ENCODE assay signal across 21 mouse cellular contexts in the genomic region with DNA sequence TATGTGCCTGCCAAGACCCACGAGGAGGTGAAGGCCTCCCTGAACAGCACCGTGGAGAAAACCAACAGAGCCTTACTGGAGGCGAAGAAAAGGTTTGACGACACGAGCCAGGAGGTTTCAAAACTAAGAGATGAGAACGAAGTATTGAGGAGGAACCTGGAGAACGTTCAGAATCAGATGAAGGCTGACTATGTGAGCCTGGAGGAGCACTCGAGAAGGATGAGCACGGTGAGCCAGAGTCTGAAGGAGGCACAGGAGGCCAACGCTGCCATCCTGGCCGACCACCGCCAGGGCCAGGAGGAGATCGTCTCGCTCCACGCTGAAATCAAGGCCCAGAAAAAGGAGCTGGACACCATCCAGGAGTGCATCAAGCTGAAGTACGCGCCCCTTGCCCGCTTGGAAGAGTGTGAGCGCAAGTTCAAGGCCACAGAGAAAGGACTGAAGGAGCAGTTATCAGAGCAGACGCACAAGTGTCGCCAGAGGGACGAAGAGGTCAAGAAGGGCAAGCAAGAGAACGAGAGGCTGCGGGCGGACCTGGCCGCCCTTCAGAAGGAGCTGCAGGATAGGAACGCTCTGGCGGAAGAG.
DNase-seq lines count a peak whose midpoint lies in the region; ATAC-seq and TF ChIP-seq lines count a peak whose summit lies in the region.
"Had no signal": no experiment of that assay in that cellular context is flagged by ENCODE, and none has a peak within 500 bp of the region (broad histone marks: within the 10 kb centered on the region; RNA-seq: fewer than 3 reads in every experiment).

No protein-coding gene starts in this region.

- no peak overlapping the region for H3K9ac ChIP-seq in kidney, embryonic 15.5 days
- H3K9ac ChIP-seq: embryonic facial prominence, embryonic 13.5 days; forebrain, embryonic 13.5 days; heart, embryonic 15.5 days; hindbrain, embryonic 14.5 days; intestine, embryonic 15.5 days had no signal

- no peaks in the 10 kb centered on the region for H3K9me3 ChIP-seq in E14TG2a.4 (ENCODE audit: low read length)
- no peaks in the 10 kb centered on the region for H3K9me3 ChIP-seq in kidney, embryonic 15.5 days (replicated peaks)
- H3K9me3 ChIP-seq: embryonic facial prominence, embryonic 13.5 days; forebrain, embryonic 13.5 days; heart, embryonic 15.5 days; hindbrain, embryonic 10.5 days; intestine, embryonic 15.5 days had no signal

- H3K36me3 ChIP-seq in E14TG2a.4 (ENCODE audit: insufficient read depth, low read length) = peaks cover 40% of the 10 kb centered on the region
- peaks cover 64% of the 10 kb centered on the region for H3K36me3 ChIP-seq in kidney, embryonic 15.5 days

- peak overlapping the region; percentile 43 for H3K4me3 ChIP-seq in E14TG2a.4 (replicated peaks; ENCODE audit: low read length)
- H3K4me3 ChIP-seq in kidney, embryonic 15.5 days (replicated peaks) = no peak overlapping the region
- H3K4me3 ChIP-seq: embryonic facial prominence, embryonic 13.5 days; forebrain, embryonic 13.5 days; heart, embryonic 15.5 days; hindbrain, embryonic 10.5 days; intestine, embryonic 15.5 days had no signal

- no peak overlapping the region for H3K4me2 ChIP-seq in kidney, embryonic 15.5 days
- H3K4me2 ChIP-seq: embryonic facial prominence, embryonic 13.5 days; heart, embryonic 11.5 days; heart, embryonic 15.5 days; hindbrain, embryonic 14.5 days; intestine, embryonic 15.5 days had no signal

- 0 out of 2 replicates have a peak, but pooled peaks cover 10% of the 10 kb centered on the region for H3K27me3 ChIP-seq in E14TG2a.4 (ENCODE audit: insufficient read depth, low read length)
- H3K27me3 ChIP-seq in kidney, embryonic 15.5 days = no peaks in the 10 kb centered on the region
- H3K27me3 ChIP-seq: embryonic facial prominence, embryonic 13.5 days; forebrain, embryonic 13.5 days; heart, embryonic 15.5 days; intestine, embryonic 15.5 days had no signal

- WGBS in kidney, embryonic 15.5 days = 88% methylated on average over 28 of the region's 28 CpGs

- TF ChIP-seq CTCF in E14TG2a.4 (conservative IDR thresholded peaks at IDR 0.05; ENCODE audit: low read length) = no peak

- no peak overlapping the region for H3K27ac ChIP-seq in kidney, embryonic 15.5 days
- H3K27ac ChIP-seq: embryonic facial prominence, embryonic 13.5 days; forebrain, embryonic 13.5 days; heart, embryonic 15.5 days; hindbrain, embryonic 10.5 days; hindbrain, embryonic 14.5 days; intestine, embryonic 15.5 days had no signal

- peaks cover 57% of the 10 kb centered on the region for H3K4me1 ChIP-seq in E14TG2a.4 (replicated peaks; ENCODE audit: low read depth, low read length)
- H3K4me1 ChIP-seq in kidney, embryonic 15.5 days = 0 out of 2 replicates have a peak, but pooled peaks cover 3% of the 10 kb centered on the region
- H3K4me1 ChIP-seq: embryonic facial prominence, embryonic 13.5 days; heart, embryonic 15.5 days had no signal

- no peak for ATAC-seq in kidney, embryonic 15.5 days (replicated peaks; ENCODE audit: low FRiP score)
- ATAC-seq: CD4-positive, CD25-positive, alpha-beta regulatory T cell, adult 4 months; forebrain, embryonic 13.5 days; intestine, embryonic 15.5 days had no signal

- DNase-seq in adrenal gland, adult (ENCODE audit: inconsistent age in 2 of 2, low spot score in 1 of 2) = peak; percentile 42 to 63
- no peak for DNase-seq in adrenal gland, adult 2 months
- DNase-seq in ZHBTc4 (ENCODE audit: low read depth, low spot score) = peak; percentile 39
- peak; percentile 32 for DNase-seq in testis, postnatal 14 days (ENCODE audit: low spot score)
- no peak for DNase-seq in ovary, postnatal 10 days (ENCODE audit: low spot score)
- DNase-seq: B cell, adult 2 months; cerebellum, adult 18-20 months; cerebellum, adult 9-11 months; cerebellum, postnatal 36 days; heart, adult 18-20 months; kidney, adult 18-20 months had no signal

Comparison
In these comparisons a context has a peak if more than half of its experiments do, and no peak if none do; other contexts are left out.
1. DNase-seq: peak in adrenal gland, adult (2 of 2), ZHBTc4 (single experiment) and testis, postnatal 14 days (single experiment); none in adrenal gland, adult 2 months (single experiment) and ovary, postnatal 10 days (single experiment).